Mouse (Mus musculus): ENCODE results near the gene Cbln1. TPM values are rescaled to one million over a fixed set of nuclear protein-coding genes. Genes with fewer than 3 reads are reported as not detected.

Cbln1 gene
- polyA plus RNA-seq, 1 experiment from 2014 or later = 37.0 TPM

GRCm38 (mm10) chr8:87424706-87425105 lies 47.7 kb downstream of the Cbln1 start:
- 75% methylated on average over 5 of the region's 5 CpGs for WGBS
- H3K4me3 ChIP-seq = no peak overlapping the region

GRCm38 (mm10) chr8:87421697-87422096 lies 50.7 kb downstream of the Cbln1 start:
- no peaks in the 10 kb centered on the region for H3K4me1 ChIP-seq (replicated peaks)
- H3K27ac ChIP-seq (replicated peaks) = no peak overlapping the region
- H3K9ac ChIP-seq = no peak overlapping the region
- H3K36me3 ChIP-seq = no peaks in the 10 kb centered on the region
- 85% methylated on average over 8 of the region's 8 CpGs for WGBS
- ATAC-seq (ENCODE audit: low FRiP score, low read depth) = no peak
- no peaks in the 10 kb centered on the region for H3K9me3 ChIP-seq
- no peak overlapping the region for H3K4me2 ChIP-seq
- no peaks in the 10 kb centered on the region for H3K27me3 ChIP-seq
- no peak overlapping the region for H3K4me3 ChIP-seq

More at GRCm38 (mm10) chr8:87424706-87425105, 47.7 kb downstream of the Cbln1 start:
- Histone ChIP-seq H3K4me1 (replicated peaks) (no peaks in the 10 kb centered on the region), H3K4me2 (no peak overlapping the region), H3K27ac (replicated peaks) (no peak overlapping the region), H3K9me3 (no peaks in the 10 kb centered on the region), H3K27me3 (no peaks in the 10 kb centered on the region), H3K9ac (no peak overlapping the region), H3K36me3 (no peaks in the 10 kb centered on the region)
- ATAC-seq (ENCODE audit: low FRiP score, low read depth) = no peak

Other genes with a start within 250 kb of the Cbln1 start
- not detected in 2 replicates for gene 4933402J07Rik, start 91.2 kb upstream of the Cbln1 start, polyA plus RNA-seq (2015; fragmentation: Nextera tagmentation; extraction: Ambion mirVana)